Mouse (Mus musculus) heart, embryonic 15.5 days (tissue): ENCODE data around the gene Hecw1. TPM values are rescaled to one million over a fixed set of nuclear protein-coding genes. Genes with fewer than 3 reads are reported as not detected.

Experiments
- polyA plus RNA-seq: library from polyadenylated mRNA; unstranded; fragments of >200 nt; fragmentation: Nextera tagmentation; extraction: Ambion mirVana; gene quantifications from 2 replicates; pipeline ENCODE4 v1.2.1, GENCODE M21; 2015

The Hecw1 gene
- polyA plus RNA-seq, 1 experiment from 2014 or later, result 0.40 TPM

Other genes with a start within 250 kb of the Hecw1 start
- gene Mrpl32, start 89.9 kb upstream of the Hecw1 start, polyA plus RNA-seq, result 93.9 and 115 TPM in 2 replicates
- gene Psma2, start 90.0 kb upstream of the Hecw1 start, polyA plus RNA-seq, result 126 and 141 TPM in 2 replicates
- 16.4 and 19.1 TPM in 2 replicates for gene AW209491, start 106.9 kb upstream of the Hecw1 start, polyA plus RNA-seq